Mouse (Mus musculus): ENCODE measurements around the gene Nit2. TPM values are rescaled to one million over a fixed set of nuclear protein-coding genes. Genes with fewer than 3 reads are reported as not detected.

Nit2 gene
- total and polyA plus RNA-seq, 3 experiments = 33.6 to 38.9 TPM; not detected in 1

DNA sequence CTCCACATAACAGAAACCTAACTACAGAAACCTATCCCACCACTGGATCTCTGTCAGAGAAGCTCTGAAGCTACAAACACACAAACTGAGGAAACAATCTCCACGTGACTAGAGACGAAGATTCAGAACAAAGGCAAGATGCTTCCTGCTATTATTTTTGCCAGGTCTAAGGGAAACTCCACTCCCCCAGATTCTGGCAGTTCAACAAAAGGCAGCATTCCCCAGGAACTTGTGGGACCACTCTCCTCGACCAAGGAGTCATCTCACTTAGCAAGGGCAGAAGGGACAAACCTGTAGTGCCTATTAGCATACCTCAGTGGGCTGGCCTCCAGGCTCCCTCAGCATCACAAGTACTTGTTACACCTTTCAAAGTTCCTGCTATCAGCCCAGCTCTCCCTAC is 30.1 kb upstream of the Nit2 start:
- Histone ChIP-seq H3K9ac (ENCODE audit: control insufficient read depth, low read depth, low read length, poor library complexity, severe bottlenecking) (no peak overlapping the region), H3K4me3 (ENCODE audit: control insufficient read depth in 1 of 2, insufficient read depth in 1 of 2, low read depth in 2 of 2, low read length in 2 of 2) (no peak overlapping the region), H3K36me3 (ENCODE audit: control insufficient read depth in 1 of 2, insufficient read depth in 2 of 2, low read length in 2 of 2) (peaks cover 0 to 8% of the 10 kb centered on the region in 2 experiments; a peak in 2 of 4 replicates), H3K9me3 (replicated peaks; ENCODE audit: insufficient read depth, low read length) (no peaks in the 10 kb centered on the region), H3K27me3 (ENCODE audit: control insufficient read depth in 1 of 2, insufficient read depth in 2 of 2, low read length in 2 of 2) (no peaks in the 10 kb centered on the region), H3K27ac (ENCODE audit: control insufficient read depth, low read depth, low read length) (no peak overlapping the region), H3K4me1 (ENCODE audit: control insufficient read depth in 1 of 2, insufficient read depth in 2 of 2, low read length in 2 of 2) (no peaks in the 10 kb centered on the region), H3K79me2 (ENCODE audit: control insufficient read depth, insufficient read depth, low read length, poor library complexity) (no peaks in the 10 kb centered on the region)
- no peak for DNase-seq (ENCODE audit: low read depth, low spot score)
- TF ChIP-seq CHD2 (IDR thresholded peaks at IDR 0.05; ENCODE audit: low read length) (no peak), ZKSCAN1 (IDR thresholded peaks at IDR 0.05; ENCODE audit: low read depth, low read length) (no peak), MAX (IDR thresholded peaks at IDR 0.05; ENCODE audit: low read length) (no peak), USF1 (IDR thresholded peaks at IDR 0.05; ENCODE audit: low read depth, low read length) (no peak), NRF1 (IDR thresholded peaks at IDR 0.05; ENCODE audit: insufficient read depth, low read depth, low read length, poor library complexity, severe bottlenecking) (no peak), ZNF384 (IDR thresholded peaks at IDR 0.05; ENCODE audit: low read depth, low read length) (no peak), ZC3H11A (IDR thresholded peaks at IDR 0.05; ENCODE audit: low read depth, low read length) (no peak), GATA1 (IDR thresholded peaks at IDR 0.05; ENCODE audit: low read depth, low read length) (no peak), POLR2AphosphoS2 (IDR thresholded peaks at IDR 0.05; ENCODE audit: low read length) (no peak), MYB (IDR thresholded peaks at IDR 0.05; ENCODE audit: low read depth, low read length) (no peak), POLR2A (IDR thresholded peaks at IDR 0.05; ENCODE audit: control insufficient read depth in 1 of 2, insufficient read depth in 1 of 2, low read depth in 1 of 2, low read length in 2 of 2, poor library complexity in 1 of 2) (no peak), CHD1 (IDR thresholded peaks at IDR 0.05; ENCODE audit: low read depth, low read length) (no peak), GABPA (IDR thresholded peaks at IDR 0.05; ENCODE audit: low read depth, low read length) (no peak), MAFK (IDR thresholded peaks at IDR 0.05; ENCODE audit: borderline replicate concordance, low read depth, low read length) (no peak), EP300 (IDR thresholded peaks at IDR 0.05; ENCODE audit: low read depth in 1 of 2, low read length in 2 of 2) (no peak), UBTF (IDR thresholded peaks at IDR 0.05; ENCODE audit: borderline replicate concordance, insufficient read depth, low read depth, low read length) (no peak), MAZ (IDR thresholded peaks at IDR 0.05; ENCODE audit: low read depth, low read length) (no peak), KAT2A (conservative IDR thresholded peaks at IDR 0.05; ENCODE audit: low read depth, low read length) (no peak), MEF2A (IDR thresholded peaks at IDR 0.05; ENCODE audit: extremely low read depth, insufficient replicate concordance, low read depth, low read length, poor library complexity, severe bottlenecking) (no peak), SIN3A (IDR thresholded peaks at IDR 0.05; ENCODE audit: low read length) (no peak)

DNA sequence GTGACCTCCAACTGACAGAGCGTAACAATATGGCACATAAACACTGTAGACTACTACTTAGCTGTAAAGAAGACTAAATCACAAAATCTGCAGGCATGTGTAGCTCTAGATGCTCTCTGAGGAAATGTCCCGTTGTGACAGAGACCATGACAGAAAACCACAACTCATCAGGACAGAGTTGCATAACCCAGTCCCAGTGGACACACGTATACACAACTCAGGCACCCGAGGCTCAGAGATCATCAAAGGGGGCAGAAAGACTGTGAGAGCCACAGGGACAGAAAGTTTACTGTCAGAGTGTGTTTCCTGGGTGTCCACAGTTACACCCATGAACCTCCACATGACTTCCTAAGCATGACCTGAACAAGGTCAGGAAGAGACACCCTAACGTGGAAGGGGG is 29.4 kb upstream of the Nit2 start:
- no peak overlapping the region for H3K9ac ChIP-seq (ENCODE audit: control insufficient read depth, low read depth, low read length, poor library complexity, severe bottlenecking)
- no peak overlapping the region for H3K27ac ChIP-seq (ENCODE audit: control insufficient read depth, low read depth, low read length)
- H3K4me1 ChIP-seq (ENCODE audit: control insufficient read depth in 1 of 2, insufficient read depth in 2 of 2, low read length in 2 of 2) = no peaks in the 10 kb centered on the region
- no peaks in the 10 kb centered on the region for H3K9me3 ChIP-seq (replicated peaks; ENCODE audit: insufficient read depth, low read length)
- no peaks in the 10 kb centered on the region for H3K79me2 ChIP-seq (ENCODE audit: control insufficient read depth, insufficient read depth, low read length, poor library complexity)
- no peak for DNase-seq (ENCODE audit: low read depth, low spot score)
- no peaks in the 10 kb centered on the region for H3K27me3 ChIP-seq (ENCODE audit: control insufficient read depth in 1 of 2, insufficient read depth in 2 of 2, low read length in 2 of 2)
- TF ChIP-seq MAFK (IDR thresholded peaks at IDR 0.05; ENCODE audit: borderline replicate concordance, low read depth, low read length) (no peak), TCF12 (IDR thresholded peaks at IDR 0.05; ENCODE audit: low read depth, low read length) (no peak), CHD1 (IDR thresholded peaks at IDR 0.05; ENCODE audit: low read depth, low read length) (no peak), USF2 (IDR thresholded peaks at IDR 0.05; ENCODE audit: borderline replicate concordance in 1 of 2, insufficient read depth in 1 of 2, low read depth in 1 of 2, low read length in 2 of 2) (no peak), ZC3H11A (IDR thresholded peaks at IDR 0.05; ENCODE audit: low read depth, low read length) (no peak), SMC3 (IDR thresholded peaks at IDR 0.05; ENCODE audit: low read depth, low read length) (no peak), ZNF384 (IDR thresholded peaks at IDR 0.05; ENCODE audit: low read depth, low read length) (no peak), BHLHE40 (IDR thresholded peaks at IDR 0.05; ENCODE audit: borderline replicate concordance, low read depth, low read length) (no peak), POLR2AphosphoS2 (IDR thresholded peaks at IDR 0.05; ENCODE audit: low read length) (no peak), EP300 (IDR thresholded peaks at IDR 0.05; ENCODE audit: low read depth in 1 of 2, low read length in 2 of 2) (no peak), ZMIZ1 (IDR thresholded peaks at IDR 0.05; ENCODE audit: low read depth, low read length) (no peak), NELFE (IDR thresholded peaks at IDR 0.05; ENCODE audit: low read depth, low read length) (no peak), CTCF (IDR thresholded peaks at IDR 0.05 in 2 of 3, conservative IDR thresholded peaks at IDR 0.05 in 1 of 3; ENCODE audit: control insufficient read depth in 1 of 3, insufficient read depth in 1 of 3, low read depth in 2 of 3, low read length in 3 of 3, poor library complexity in 1 of 3, severe bottlenecking in 1 of 3) (no peak), NRF1 (IDR thresholded peaks at IDR 0.05; ENCODE audit: insufficient read depth, low read depth, low read length, poor library complexity, severe bottlenecking) (no peak)
- H3K4me3 ChIP-seq (ENCODE audit: control insufficient read depth in 1 of 2, insufficient read depth in 1 of 2, low read depth in 2 of 2, low read length in 2 of 2) = no peak overlapping the region
- peaks cover 0 to 8% of the 10 kb centered on the region in 2 experiments; a peak in 2 of 4 replicates for H3K36me3 ChIP-seq (ENCODE audit: control insufficient read depth in 1 of 2, insufficient read depth in 2 of 2, low read length in 2 of 2)
